Mouse (Mus musculus) forebrain, embryonic 12.5 days (tissue): ENCODE data around the gene Mtx3. TPM values are rescaled to one million over a fixed set of nuclear protein-coding genes. Genes with fewer than 3 reads are reported as not detected.

ENCODE experiments used
- ATAC-seq: fragments of 200-750 bp; cut with Nextera tagmentation; 2 replicates; pipeline ENCODE4 v1.8.0; 2017; ENCODE audit warnings: moderate TSS enrichment; ENCODE audit not compliant: low FRiP score
- H3K27ac ChIP-seq: fragments of 300-500 bp; sonication (generic); 2 replicates; pipeline ENCODE4 v1.5.1; 2016; ENCODE audit warnings: mild to moderate bottlenecking
- H3K27me3 ChIP-seq: fragments of 300-500 bp; sonication (generic); 2 replicates; pipeline ENCODE4 v1.6.1; 2016; ENCODE audit warnings: mild to moderate bottlenecking
- H3K36me3 ChIP-seq: fragments of 300-500 bp; sonication (generic); replicated peaks from 2 replicates; pipeline ENCODE4 v1.6.1; 2016; ENCODE audit warnings: mild to moderate bottlenecking
- H3K4me1 ChIP-seq: fragments of 300-500 bp; sonication (generic); 2 replicates; pipeline ENCODE4 v1.6.1; 2016
- H3K4me2 ChIP-seq: fragments of 300-500 bp; sonication (generic); 2 replicates; pipeline ENCODE4 v1.6.1; 2016; ENCODE audit warnings: mild to moderate bottlenecking, moderate library complexity
- H3K4me3 ChIP-seq: fragments of 300-500 bp; sonication (generic); replicated peaks from 2 replicates; pipeline ENCODE4 v1.5.1; 2016; ENCODE audit warnings: mild to moderate bottlenecking
- H3K9ac ChIP-seq: fragments of 300-500 bp; sonication (generic); 2 replicates; pipeline ENCODE4 v1.6.1; 2016; ENCODE audit warnings: mild to moderate bottlenecking
- H3K9me3 ChIP-seq: fragments of 300-500 bp; sonication (generic); 2 replicates; pipeline ENCODE4 v1.6.1; 2016
- WGBS: fragments of 180-500 bp; shearing (Covaris S2); methylation state at CpG from one replicate; pipeline ENCODE4 v1.1.7; 2016; 5-methylcytosine and 5-hydroxymethylcytosine counted together
- polyA plus RNA-seq: library from polyadenylated mRNA; unstranded; fragments of >200 nt; fragmentation: Nextera tagmentation; extraction: Ambion mirVana; gene quantifications from 2 replicates; pipeline ENCODE4 v1.2.1, GENCODE M21; 2016

Mtx3 gene
- polyA plus RNA-seq, 1 experiment from 2014 or later = 5.2 TPM

DNA sequence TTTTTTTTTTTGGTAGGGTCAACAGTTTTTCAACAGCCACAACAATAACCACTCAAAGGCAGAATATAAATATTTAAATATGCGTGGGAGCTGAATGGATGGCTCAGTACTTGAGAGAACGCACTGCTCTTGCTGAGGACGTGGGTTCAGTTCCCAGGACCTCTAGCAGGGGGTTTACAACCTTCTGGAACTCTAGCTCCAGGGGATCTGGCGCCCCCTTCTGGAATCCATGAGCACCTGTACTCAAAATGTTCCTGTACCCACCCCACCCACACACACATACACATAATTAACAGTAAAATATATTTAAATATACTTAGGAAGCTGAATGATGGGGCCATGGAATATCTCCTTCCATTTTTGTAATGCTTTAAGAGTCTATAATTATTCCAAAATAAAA, 11.3 kb downstream of the Mtx3 start:
- no peak for ATAC-seq
- Histone ChIP-seq H3K9ac (no peak overlapping the region), H3K27me3 (no peaks in the 10 kb centered on the region), H3K4me2 (no peak overlapping the region), H3K36me3 (peaks cover 11% of the 10 kb centered on the region), H3K27ac (no peak overlapping the region), H3K9me3 (no peaks in the 10 kb centered on the region), H3K4me3 (no peak overlapping the region), H3K4me1 (no peaks in the 10 kb centered on the region)
- WGBS = 73% methylated on average over 4 of the region's 4 CpGs

DNA sequence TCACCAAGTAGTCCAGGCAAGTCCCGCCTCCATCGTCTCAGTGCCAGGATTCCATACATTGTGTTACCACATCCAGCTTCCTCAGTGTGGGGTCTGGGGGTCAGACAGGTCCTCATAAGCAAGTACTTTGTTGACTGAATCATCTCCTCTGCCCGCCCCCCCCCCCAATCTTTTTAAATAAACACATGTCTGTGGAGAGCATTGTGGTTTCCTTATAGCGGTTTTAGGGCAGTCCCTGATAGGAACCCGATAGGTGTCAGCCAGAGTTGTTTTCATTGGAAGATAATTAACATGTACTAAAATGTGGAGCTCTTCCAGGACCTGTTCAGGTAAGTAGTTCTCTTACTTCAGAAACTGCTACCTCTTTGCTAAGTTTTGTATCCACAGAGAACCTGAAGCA, 14.2 kb downstream of the Mtx3 start:
- Histone ChIP-seq H3K9ac (no peak overlapping the region), H3K4me2 (no peak overlapping the region), H3K4me1 (no peaks in the 10 kb centered on the region), H3K4me3 (no peak overlapping the region), H3K27me3 (no peaks in the 10 kb centered on the region), H3K36me3 (0 out of 2 replicates have a peak, but pooled peaks cover 3% of the 10 kb centered on the region), H3K27ac (no peak overlapping the region), H3K9me3 (no peaks in the 10 kb centered on the region)
- 90% methylated on average over 5 of the region's 5 CpGs for WGBS
- ATAC-seq = no peak

DNA sequence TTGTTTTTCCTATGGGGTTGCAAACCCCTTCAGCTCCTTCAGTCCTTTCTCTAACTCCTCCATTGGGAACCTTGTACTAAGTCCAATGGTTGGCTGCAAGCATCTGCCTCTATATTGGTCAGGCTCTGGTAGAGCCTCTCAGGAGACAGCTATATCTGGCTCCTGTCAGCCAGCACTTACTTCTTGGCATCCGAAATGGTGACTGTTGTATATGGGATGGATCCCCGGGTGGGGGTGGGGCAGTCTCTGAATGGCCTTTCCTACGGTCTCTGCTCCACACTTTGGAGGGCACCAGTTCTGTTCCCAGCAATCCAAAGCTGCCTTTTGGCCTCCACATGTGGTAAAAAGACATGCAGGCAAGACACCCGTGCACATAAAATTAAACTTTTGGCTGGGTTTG, 15.4 kb downstream of the Mtx3 start:
- no peak overlapping the region for H3K9ac ChIP-seq
- no peaks in the 10 kb centered on the region for H3K36me3 ChIP-seq
- 88% methylated on average over 4 of the region's 4 CpGs for WGBS
- H3K4me2 ChIP-seq = no peak overlapping the region
- no peaks in the 10 kb centered on the region for H3K27me3 ChIP-seq
- H3K4me1 ChIP-seq = no peaks in the 10 kb centered on the region
- H3K27ac ChIP-seq = no peak overlapping the region
- no peak overlapping the region for H3K4me3 ChIP-seq
- H3K9me3 ChIP-seq = no peaks in the 10 kb centered on the region
- ATAC-seq = no peak

DNA sequence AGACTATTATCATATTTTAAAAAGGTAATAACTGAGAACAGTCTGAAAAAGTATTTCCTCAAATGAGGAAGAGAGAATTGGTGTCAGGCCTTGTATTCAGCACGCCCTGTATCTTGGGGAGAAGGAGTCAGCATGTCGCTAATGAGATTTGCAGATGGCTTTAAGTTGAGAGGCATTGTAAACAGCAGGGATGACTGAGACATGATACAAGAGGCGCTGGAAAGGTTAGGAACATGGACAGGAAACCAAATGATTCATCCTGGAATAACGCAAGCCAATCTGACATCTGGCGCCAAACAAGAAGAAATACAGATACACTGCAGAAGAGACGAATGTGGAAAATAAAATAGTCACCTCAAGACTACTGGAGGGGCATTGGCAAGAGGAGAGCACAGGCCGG, 20.8 kb downstream of the Mtx3 start:
- no peaks in the 10 kb centered on the region for H3K9me3 ChIP-seq
- H3K27me3 ChIP-seq = no peaks in the 10 kb centered on the region
- no peak for ATAC-seq
- H3K4me2 ChIP-seq = no peak overlapping the region
- no peaks in the 10 kb centered on the region for H3K36me3 ChIP-seq
- H3K4me1 ChIP-seq = no peaks in the 10 kb centered on the region
- H3K4me3 ChIP-seq = no peak overlapping the region
- no peak overlapping the region for H3K9ac ChIP-seq
- 78% methylated on average over 7 of the region's 7 CpGs for WGBS
- no peak overlapping the region for H3K27ac ChIP-seq

DNA sequence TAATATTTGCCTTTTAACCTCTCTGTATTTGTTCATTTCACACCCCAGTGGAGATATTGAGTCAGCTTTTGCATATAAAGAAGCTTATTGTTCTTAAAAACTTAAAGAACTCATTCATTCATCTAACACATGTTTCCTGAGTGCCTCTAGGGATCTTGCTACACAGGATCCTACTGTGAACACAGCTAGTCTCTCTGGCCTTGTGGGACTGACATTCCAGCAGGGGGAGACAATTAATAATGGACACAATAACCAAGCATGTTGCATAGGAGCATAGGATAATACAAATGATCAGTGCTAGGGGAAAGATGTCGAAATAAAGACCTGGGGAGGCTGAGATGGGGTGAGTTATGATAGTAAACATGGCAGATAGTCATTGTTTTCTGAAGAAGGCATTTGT, 22.1 kb downstream of the Mtx3 start:
- 74% methylated on average over 1 of the region's 1 CpGs for WGBS
- Histone ChIP-seq H3K27ac (no peak overlapping the region), H3K4me2 (no peak overlapping the region), H3K4me3 (no peak overlapping the region), H3K9me3 (no peaks in the 10 kb centered on the region), H3K36me3 (no peaks in the 10 kb centered on the region), H3K27me3 (no peaks in the 10 kb centered on the region), H3K9ac (no peak overlapping the region), H3K4me1 (no peaks in the 10 kb centered on the region)
- no peak for ATAC-seq

DNA sequence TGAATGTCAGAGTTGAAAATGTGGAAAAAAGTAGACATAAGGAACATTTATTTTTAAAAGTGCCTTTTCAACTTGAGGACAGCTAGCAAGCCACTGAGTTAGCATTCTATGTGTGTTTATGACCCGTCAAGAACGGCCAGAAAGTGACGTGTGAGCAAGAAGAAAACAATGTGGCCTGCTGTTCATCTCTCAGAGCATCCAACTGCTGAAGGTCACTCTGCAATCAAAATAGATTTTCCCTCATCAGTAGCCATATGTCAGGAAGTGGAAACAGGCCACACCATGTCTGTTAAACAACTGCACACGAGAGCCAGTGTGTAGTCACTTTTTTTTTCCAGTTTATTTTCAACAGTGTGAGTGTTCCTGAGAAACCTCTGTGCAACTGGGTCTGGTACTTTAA, 35.0 kb downstream of the Mtx3 start:
- Histone ChIP-seq H3K27me3 (no peaks in the 10 kb centered on the region), H3K36me3 (no peaks in the 10 kb centered on the region), H3K9ac (no peak overlapping the region), H3K9me3 (no peaks in the 10 kb centered on the region), H3K27ac (no peak overlapping the region), H3K4me1 (peaks cover 8% of the 10 kb centered on the region; the same call in 1 of the 2 replicates), H3K4me2 (no peak overlapping the region), H3K4me3 (no peak overlapping the region)
- WGBS = 72% methylated on average over 4 of the region's 4 CpGs
- ATAC-seq = no peak

DNA sequence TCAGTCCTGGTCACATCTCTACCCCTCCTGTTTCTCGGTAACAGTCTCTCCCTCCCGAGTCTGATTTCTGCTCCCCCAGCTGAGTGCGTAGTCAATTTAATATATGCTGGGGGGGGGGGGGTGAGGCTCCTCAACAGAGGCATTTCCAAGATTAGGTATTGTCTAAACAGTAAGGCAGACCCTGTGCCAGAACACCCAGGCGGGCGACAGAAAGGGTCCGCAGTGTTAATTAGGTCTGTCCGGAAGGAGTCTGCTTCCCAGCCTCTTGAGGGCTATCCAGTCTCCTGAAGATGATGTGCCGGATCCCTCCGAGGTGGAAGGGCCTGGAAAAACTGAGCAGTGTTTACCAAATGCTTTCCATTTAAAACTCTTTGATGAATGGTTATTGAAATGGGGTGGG, 35.4 kb downstream of the Mtx3 start:
- Histone ChIP-seq H3K36me3 (no peaks in the 10 kb centered on the region), H3K4me3 (no peak overlapping the region), H3K4me1 (peaks cover 8% of the 10 kb centered on the region; the same call in 1 of the 2 replicates), H3K9me3 (no peaks in the 10 kb centered on the region), H3K4me2 (no peak overlapping the region), H3K9ac (no peak overlapping the region), H3K27me3 (no peaks in the 10 kb centered on the region), H3K27ac (no peak overlapping the region)
- 38% methylated on average over 9 of the region's 9 CpGs for WGBS
- no peak for ATAC-seq

DNA sequence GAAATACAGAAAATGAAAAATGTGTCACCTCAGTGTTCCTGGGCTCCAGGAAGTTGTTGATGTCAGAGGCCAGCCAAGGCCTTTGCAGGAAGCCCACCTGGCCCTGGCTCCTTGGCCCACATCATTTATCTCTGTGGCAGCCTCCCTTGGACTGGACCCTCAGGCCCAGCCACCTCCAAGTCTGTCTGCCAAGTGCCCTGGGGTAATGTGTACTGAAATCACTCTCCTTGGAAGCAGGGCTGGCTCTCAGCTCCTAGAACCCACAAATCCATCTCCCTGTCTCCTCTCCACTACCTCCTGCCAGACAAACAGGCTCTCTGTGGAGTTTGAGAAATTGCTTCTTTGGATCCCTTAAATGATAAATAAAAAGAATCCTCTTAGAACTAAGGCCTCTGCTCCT, 36.0 kb downstream of the Mtx3 start:
- Histone ChIP-seq H3K27me3 (no peaks in the 10 kb centered on the region), H3K4me3 (no peak overlapping the region), H3K4me1 (peaks cover 8% of the 10 kb centered on the region; the same call in 1 of the 2 replicates), H3K4me2 (no peak overlapping the region), H3K9me3 (no peaks in the 10 kb centered on the region), H3K9ac (no peak overlapping the region), H3K36me3 (no peaks in the 10 kb centered on the region), H3K27ac (no peak overlapping the region)
- no peak for ATAC-seq

DNA sequence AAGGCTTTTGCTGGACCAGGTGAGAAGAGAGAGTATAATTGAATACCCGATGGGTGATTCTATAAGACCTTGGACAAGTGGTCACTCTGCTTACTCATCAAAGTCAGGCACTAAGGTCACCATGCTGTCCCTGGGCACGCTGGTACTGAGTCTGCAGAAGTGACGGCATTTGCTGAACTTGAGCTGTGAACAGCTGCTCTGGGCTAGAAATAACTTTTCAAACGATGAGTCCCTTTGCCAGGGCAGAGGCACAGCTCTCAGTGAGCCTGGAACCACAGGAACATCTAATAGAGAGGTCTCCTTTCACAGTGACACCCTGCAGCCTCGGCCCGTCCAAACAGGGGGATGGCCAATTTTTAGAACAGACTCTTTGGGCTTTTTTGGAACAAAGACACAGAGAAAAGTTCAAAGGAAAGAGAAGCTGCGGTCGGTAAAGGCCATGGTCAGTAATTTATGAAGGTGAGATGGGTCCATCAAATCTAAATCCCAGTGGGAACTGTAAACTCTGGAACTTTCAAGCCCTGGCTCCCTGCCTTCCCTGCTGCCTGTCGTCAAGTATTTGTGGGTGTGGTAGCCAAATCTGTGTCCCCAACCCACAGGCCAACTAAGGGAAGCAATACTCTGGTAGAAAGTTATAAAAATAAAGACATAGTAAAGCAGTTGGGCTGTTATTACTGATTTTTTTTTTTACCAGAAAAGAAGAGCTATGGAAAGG, 37.9 kb downstream of the Mtx3 start:
- Histone ChIP-seq H3K27ac (no peak overlapping the region), H3K4me2 (no peak overlapping the region), H3K9ac (no peak overlapping the region), H3K4me3 (no peak overlapping the region), H3K9me3 (no peaks in the 10 kb centered on the region), H3K27me3 (no peaks in the 10 kb centered on the region), H3K36me3 (no peaks in the 10 kb centered on the region), H3K4me1 (peaks cover 8% of the 10 kb centered on the region; the same call in 1 of the 2 replicates)
- WGBS = 90% methylated on average over 9 of the region's 9 CpGs
- no peak for ATAC-seq

DNA sequence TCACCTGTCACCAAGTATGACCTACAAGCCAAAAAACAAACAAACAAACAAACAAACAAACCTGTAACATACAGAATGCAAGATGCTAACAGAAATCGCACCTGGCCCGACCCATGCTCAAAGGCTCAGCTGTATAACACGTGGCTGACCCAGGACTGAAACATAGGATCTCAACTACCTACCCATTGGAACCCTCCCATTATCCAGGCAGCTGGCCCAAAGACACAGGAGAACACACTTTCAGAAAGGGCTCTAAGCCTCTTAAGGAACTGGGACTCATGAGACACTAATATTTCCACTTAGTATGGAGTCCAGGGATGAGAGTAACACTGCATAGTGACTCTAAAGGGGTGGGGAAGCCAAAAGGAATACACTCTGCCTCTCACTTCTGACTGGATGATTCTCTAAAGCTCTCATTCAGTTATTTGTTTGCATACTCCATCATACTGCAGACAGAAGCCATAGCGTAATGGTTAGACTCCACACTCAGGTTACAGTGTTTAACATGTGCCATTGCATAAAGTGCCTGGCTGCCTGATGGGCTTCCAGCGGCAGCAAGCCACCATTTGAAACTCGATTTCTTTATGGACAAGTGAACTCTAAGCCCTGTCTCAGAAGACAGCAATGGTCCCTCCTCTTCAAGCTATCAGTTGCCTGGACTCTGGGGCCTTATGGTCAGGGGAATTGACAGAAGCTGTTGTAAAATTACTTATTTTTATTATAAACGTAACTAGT, 38.6 kb downstream of the Mtx3 start:
- whole genome bisulfite sequencing = 85% methylated on average over 7 of the region's 7 CpGs

DNA sequence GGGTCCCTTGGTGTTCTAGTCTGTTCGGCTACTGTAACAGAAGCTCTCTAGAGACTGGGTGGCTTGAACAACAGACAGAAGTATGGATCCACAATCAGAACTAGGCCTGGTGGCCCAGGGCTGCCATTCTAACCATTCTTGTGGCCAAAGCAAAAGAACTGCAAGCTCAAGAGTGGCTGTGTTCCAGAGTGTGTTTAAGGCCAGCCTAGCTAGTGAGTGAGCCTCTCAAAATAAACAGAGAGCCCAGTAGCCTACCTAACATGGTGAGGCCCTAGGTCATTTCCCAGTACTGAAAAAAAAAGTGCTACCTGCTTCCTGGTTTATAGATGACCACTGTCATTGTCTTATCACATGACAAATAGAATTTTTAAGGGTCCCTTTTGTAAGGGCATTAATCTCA, 39.6 kb downstream of the Mtx3 start:
- Histone ChIP-seq H3K27me3 (no peaks in the 10 kb centered on the region), H3K27ac (no peak overlapping the region), H3K4me3 (no peak overlapping the region), H3K9me3 (no peaks in the 10 kb centered on the region), H3K4me2 (no peak overlapping the region), H3K36me3 (no peaks in the 10 kb centered on the region), H3K4me1 (peaks cover 8% of the 10 kb centered on the region; the same call in 1 of the 2 replicates), H3K9ac (no peak overlapping the region)
- WGBS = 88% methylated on average over 1 of the region's 1 CpGs
- no peak for ATAC-seq

More for the DNA sequence above, 38.6 kb downstream of the Mtx3 start:
- Histone ChIP-seq H3K27ac (no peak overlapping the region), H3K4me3 (no peak overlapping the region), H3K36me3 (no peaks in the 10 kb centered on the region), H3K4me2 (no peak overlapping the region), H3K9me3 (no peaks in the 10 kb centered on the region), H3K27me3 (no peaks in the 10 kb centered on the region), H3K9ac (no peak overlapping the region), H3K4me1 (peaks cover 8% of the 10 kb centered on the region; the same call in 1 of the 2 replicates)
- no peak for ATAC-seq

DNA sequence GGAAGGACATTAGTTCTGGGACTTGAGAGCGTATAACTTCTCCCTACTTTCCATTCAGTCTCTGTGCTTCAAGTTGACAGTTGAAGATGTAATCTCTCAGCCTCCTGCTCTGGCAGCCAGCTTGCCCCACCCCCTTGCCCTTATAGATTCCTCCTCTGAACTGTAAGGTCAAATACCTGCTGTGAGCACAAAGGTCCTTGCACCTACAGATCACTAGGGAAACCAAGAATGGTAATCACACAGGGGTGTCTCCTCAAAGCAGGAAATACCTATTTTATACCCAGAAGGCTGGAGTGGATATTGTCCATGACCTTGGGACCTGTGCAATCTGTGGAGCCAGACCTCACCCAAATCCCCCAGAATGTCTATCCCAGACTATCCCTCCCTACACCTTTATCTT, 40.4 kb downstream of the Mtx3 start:
- no peak overlapping the region for H3K9ac ChIP-seq
- H3K9me3 ChIP-seq = no peaks in the 10 kb centered on the region
- WGBS = 80% methylated on average over 1 of the region's 1 CpGs
- H3K27ac ChIP-seq = no peak overlapping the region
- no peak overlapping the region for H3K4me3 ChIP-seq
- H3K27me3 ChIP-seq = no peaks in the 10 kb centered on the region
- no peaks in the 10 kb centered on the region for H3K36me3 ChIP-seq
- no peak overlapping the region for H3K4me2 ChIP-seq
- peaks cover 4% of the 10 kb centered on the region; the same call in 1 of the 2 replicates for H3K4me1 ChIP-seq
- ATAC-seq = no peak

DNA sequence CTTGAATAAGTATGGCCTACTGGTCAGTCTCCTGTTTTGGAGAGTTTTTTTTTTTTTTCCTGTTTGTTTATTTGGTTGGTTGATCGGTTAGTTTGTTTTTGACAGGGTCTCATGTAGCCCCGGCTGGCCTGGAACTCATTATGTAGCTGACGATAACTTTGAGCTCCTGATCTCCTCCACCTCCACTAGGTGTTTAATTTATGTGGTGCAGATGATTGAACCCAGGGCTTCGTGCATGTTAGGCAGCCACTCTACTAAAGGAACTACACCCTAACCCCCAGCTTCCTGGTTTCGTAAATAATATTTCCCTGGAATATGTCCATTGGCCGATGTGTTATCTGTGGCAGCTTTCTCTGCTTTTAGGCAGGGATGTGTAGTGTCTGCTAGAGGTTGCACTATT, 54.5 kb downstream of the Mtx3 start:
- no peak overlapping the region for H3K4me3 ChIP-seq
- no peak overlapping the region for H3K9ac ChIP-seq
- ATAC-seq = no peak
- no peak overlapping the region for H3K27ac ChIP-seq
- H3K4me1 ChIP-seq = no peaks in the 10 kb centered on the region
- 92% methylated on average over 6 of the region's 6 CpGs for WGBS
- H3K9me3 ChIP-seq = no peaks in the 10 kb centered on the region
- H3K27me3 ChIP-seq = no peaks in the 10 kb centered on the region
- H3K4me2 ChIP-seq = no peak overlapping the region
- no peaks in the 10 kb centered on the region for H3K36me3 ChIP-seq
